Mouse (Mus musculus) brain, embryonic 18.5 days (tissue): ENCODE results near the gene Mpz.
"Not testable (repeated sequence)": the region's sequence is repeated elsewhere in the genome, so short reads cannot be mapped to it uniquely, and the experiment has no call there.

ENCODE experiments used
- DNase-seq: peaks from one replicate; pipeline ENCODE4 v3.0.0-alpha.2; 2012; ENCODE audit warnings: low read depth, low spot score

Gene Mpz

GRCm38 (mm10) chr1:171129251-171129650 lies 21.3 kb upstream of the Mpz start:
- no peak for DNase-seq

GRCm38 (mm10) chr1:171130971-171131370 lies 19.5 kb upstream of the Mpz start:
- no peak for DNase-seq

GRCm38 (mm10) chr1:171135600-171135999 lies 14.9 kb upstream of the Mpz start:
- DNase-seq: no peak

GRCm38 (mm10) chr1:171137486-171138155 lies 12.9 kb upstream of the Mpz start:
- DNase-seq: not testable (repeated sequence)

GRCm38 (mm10) chr1:171142981-171143380 lies 7.5 kb upstream of the Mpz start:
- DNase-seq: not testable (repeated sequence)

GRCm38 (mm10) chr1:171150838-171151391 lies 404 bp downstream of the Mpz start:
- DNase-seq: no peak

- no peak for DNase-seq
These were observed 1.5 kb downstream of the Mpz start for GRCm38 (mm10) chr1:171151966-171152365.

- no peak for DNase-seq
These were observed 6.1 kb downstream of the Mpz start for GRCm38 (mm10) chr1:171156644-171157043.

- DNase-seq: no peak
These were observed 7.5 kb downstream of the Mpz start for GRCm38 (mm10) chr1:171157965-171158364.

- no peak for DNase-seq
These were observed 9.0 kb downstream of the Mpz start for GRCm38 (mm10) chr1:171159485-171159975.

- DNase-seq: no peak
These were observed 12.0 kb downstream of the Mpz start for GRCm38 (mm10) chr1:171162526-171162925.

- DNase-seq: no peak
These were observed 13.7 kb downstream of the Mpz start for GRCm38 (mm10) chr1:171164258-171164657.

GRCm38 (mm10) chr1:171165629-171166345 lies 15.3 kb downstream of the Mpz start:
- DNase-seq: no peak

- DNase-seq: no peak
These were observed 18.4 kb downstream of the Mpz start for GRCm38 (mm10) chr1:171168906-171169305.

GRCm38 (mm10) chr1:171169913-171170312 lies 19.4 kb downstream of the Mpz start:
- no peak for DNase-seq

GRCm38 (mm10) chr1:171171138-171171537 lies 20.6 kb downstream of the Mpz start:
- DNase-seq: no peak

- no peak for DNase-seq
These were observed 22.3 kb downstream of the Mpz start for GRCm38 (mm10) chr1:171172779-171173178.

- no peak for DNase-seq
These were observed 29.1 kb downstream of the Mpz start for GRCm38 (mm10) chr1:171179487-171180171.

- DNase-seq: no peak
These were observed 32.5 kb downstream of the Mpz start for GRCm38 (mm10) chr1:171183025-171183424.

GRCm38 (mm10) chr1:171183620-171184019 lies 33.1 kb downstream of the Mpz start:
- no peak for DNase-seq

GRCm38 (mm10) chr1:171184314-171184713 lies 33.8 kb downstream of the Mpz start:
- no peak for DNase-seq

- no peak for DNase-seq
These were observed 35.1 kb downstream of the Mpz start for GRCm38 (mm10) chr1:171185655-171186054.
